Mouse (Mus musculus) left cerebral cortex, postnatal 4 days (tissue): Measurements from ENCODE around the gene Ppp4r1. TPM values are rescaled to one million over a fixed set of nuclear protein-coding genes. Genes with fewer than 3 reads are reported as not detected.

Source experiments
- DNase-seq: peaks from one replicate; pipeline ENCODE4 v3.0.0-alpha.2; 2022
- intact Hi-C: fragments of 180-260 bp; cut with DNase I; formaldehyde crosslinking; loops from one replicate; pipeline ENCODE4 v1.15.1; 2025
- total RNA-seq, 2 experiments: library from RNA; stranded (reverse); gene quantifications; 2 replicates each; pipeline ENCODE4 v1.2.3; 2021

Ppp4r1 gene
- total RNA-seq, 2 experiments from 2014 or later: 80.6 to 86.3 TPM

- intact Hi-C loops: no loop called here
- DNase-seq: peak; percentile 99
These were observed 102.5 kb downstream of the Ppp4r1 start for GRCm38 (mm10) chr17:65884691-65885397.

GRCm38 (mm10) chr17:65885398-65885696, 103.0 kb downstream of the Ppp4r1 start:
- intact Hi-C loops: no loop called here
- no peak for DNase-seq

- intact Hi-C loops: no loop called here
These were observed 103.5 kb downstream of the Ppp4r1 start, which contains the start of gene Ralbp1 for GRCm38 (mm10) chr17:65885697-65886529. TSS of gene Ralbp1 (minus strand) at chr17:65885798.

GRCm38 (mm10) chr17:65886571-65886970, 104.2 kb downstream of the Ppp4r1 start:
- no peak for DNase-seq
- intact Hi-C loops: no loop called here

More at GRCm38 (mm10) chr17:65885697-65886529, 103.5 kb downstream of the Ppp4r1 start, which contains the start of gene Ralbp1:
- no peak for DNase-seq

- intact Hi-C loops: no loop called here
- no peak for DNase-seq
These were observed 107.1 kb downstream of the Ppp4r1 start for GRCm38 (mm10) chr17:65889476-65889875.

Other genes with a start within 250 kb of the Ppp4r1 start
- under 1 TPM; 0.46 to 0.54 TPM for gene Tmem232, start 241.8 kb upstream of the Ppp4r1 start, total RNA-seq
- 100 to 1,000 TPM; 167 to 168 TPM for gene Vapa, start 169.0 kb upstream of the Ppp4r1 start, total RNA-seq
- gene Txndc2, start 140.4 kb upstream of the Ppp4r1 start, total RNA-seq: under 1 TPM; 0.28 to 0.44 TPM
- gene Rab31, start 9.8 kb upstream of the Ppp4r1 start, total RNA-seq: 10 to 100 TPM; 83.1 to 96.3 TPM
- 10 to 100 TPM; 37.6 to 38.2 TPM for gene Ralbp1, start 103.2 kb downstream of the Ppp4r1 start, total RNA-seq
- gene Twsg1, start 168.7 kb downstream of the Ppp4r1 start, total RNA-seq: 10 to 100 TPM; 35.5 to 38.3 TPM